Mouse (Mus musculus) R1 (cell line): ENCODE measurements around the gene Wdr25.

ENCODE experiments used
- DNase-seq: peaks from one replicate; pipeline ENCODE4 v3.0.0-alpha.2; 2018; ENCODE audit warnings: low read depth, low spot score

Gene Wdr25

DNA sequence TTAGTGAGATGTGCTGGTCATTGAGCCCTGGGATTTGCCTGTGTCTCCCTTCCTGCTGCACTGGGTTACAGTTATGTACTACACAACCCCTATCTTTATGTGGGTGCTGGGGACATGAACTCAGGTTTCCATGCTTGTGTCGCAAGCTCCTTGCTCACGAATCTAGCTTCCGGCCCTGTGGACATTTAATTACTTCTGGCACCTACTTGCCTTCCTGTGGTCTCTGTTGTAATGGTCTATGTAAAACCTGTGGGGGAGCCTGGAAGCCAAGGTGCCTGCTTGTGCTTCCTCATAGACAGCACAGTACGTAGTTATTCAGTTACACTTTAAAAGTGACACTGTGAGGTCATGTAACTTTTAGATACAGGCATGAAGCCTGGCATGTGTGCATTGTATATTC, 44.1 kb downstream of the Wdr25 start:
- no peak for DNase-seq

DNA sequence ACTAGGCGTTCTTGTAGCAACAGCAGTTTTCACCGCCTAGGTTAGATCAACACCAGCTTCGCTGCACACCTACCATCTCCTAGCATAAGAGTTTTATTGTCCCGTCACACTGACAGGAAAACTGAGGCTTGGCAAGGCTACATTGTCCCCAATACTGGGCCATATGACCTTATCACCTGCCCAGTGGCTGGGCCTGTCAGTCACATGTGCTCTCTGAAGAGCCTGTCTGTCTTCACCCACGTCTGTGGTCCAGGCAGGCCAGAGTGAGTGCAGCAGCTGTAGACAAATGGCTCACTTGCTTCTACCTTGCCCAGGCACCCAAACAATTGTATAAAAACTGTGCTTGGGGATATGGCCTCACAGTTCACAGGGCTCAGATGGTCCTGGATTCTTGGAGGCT, 45.4 kb downstream of the Wdr25 start:
- DNase-seq = no peak

DNA sequence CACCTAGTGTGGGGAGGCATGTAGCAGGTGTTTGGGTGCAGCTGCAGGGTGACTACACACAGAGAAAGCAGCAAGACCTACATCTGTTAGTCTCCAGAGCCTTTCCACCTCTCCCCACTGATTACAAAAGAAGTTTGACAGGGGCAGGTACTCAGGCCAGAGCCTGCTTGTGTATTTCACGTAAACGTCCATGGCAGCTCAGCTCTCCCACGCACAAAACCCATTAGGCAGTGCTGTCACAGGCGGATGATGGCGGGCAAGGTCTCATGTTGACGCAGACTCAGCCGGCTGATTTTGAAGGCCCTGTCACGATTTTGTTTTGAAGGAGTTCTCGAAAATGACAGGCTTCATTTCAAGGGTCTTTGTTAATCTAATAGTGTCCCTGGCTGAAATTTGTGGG, 45.9 kb downstream of the Wdr25 start:
- no peak for DNase-seq

DNA sequence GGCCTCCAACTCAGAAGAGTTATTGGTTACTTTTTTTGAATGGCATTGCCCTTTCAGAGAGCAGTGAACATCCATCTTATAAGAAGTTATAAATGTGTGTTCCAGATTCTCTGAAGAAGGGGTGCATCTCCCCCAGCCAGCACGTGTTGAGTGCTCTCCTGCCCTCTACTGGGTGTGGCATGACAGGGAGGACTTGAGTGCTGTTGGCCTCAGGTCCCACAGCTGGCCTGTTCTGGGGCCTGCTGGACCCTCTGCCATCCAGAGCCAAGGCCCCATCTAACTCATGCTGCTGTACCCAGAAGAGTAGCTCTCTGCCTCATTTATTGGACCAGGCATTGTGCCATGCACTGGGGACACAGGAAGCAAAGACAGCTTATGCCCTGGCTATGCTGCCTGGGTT, 46.8 kb downstream of the Wdr25 start:
- DNase-seq = no peak

GRCm38 (mm10) chr12:108941282-108941681, 47.9 kb downstream of the Wdr25 start:
- DNase-seq = no peak

DNA sequence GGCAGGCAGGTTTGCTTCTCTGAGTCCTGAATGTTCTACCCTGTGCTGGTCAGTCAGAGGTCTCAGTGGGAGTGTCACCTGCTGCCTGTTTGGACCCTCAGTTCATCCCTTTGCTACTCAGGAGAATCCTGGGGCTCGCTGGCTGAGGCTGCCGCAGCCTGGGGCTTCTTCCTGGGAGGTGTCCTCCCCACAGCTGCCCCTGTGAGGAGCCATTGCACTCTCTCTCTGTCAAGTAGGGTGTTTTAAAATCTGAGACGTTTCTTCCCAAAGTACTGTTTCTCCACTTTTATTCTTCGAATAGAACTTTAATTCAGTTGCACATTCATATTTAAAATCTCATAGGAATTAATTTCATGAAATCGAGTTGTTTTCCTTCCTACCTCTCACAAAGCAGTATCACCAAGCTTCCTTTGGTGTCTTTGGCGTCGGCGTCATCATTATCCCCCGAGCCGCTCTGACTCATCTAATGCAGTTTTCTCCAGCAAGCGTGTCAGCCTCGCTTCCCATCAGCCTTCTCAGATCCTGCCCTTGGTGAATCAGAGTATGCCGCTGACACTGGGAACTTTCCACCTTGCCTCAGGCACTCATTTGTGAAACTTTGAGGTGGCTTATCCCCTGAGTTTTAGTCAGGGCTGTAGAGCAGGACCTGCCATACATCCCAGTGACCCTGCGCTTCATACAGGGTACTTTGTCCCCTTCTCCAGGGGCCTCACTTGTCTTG, 48.9 kb downstream of the Wdr25 start:
- no peak for DNase-seq

DNA sequence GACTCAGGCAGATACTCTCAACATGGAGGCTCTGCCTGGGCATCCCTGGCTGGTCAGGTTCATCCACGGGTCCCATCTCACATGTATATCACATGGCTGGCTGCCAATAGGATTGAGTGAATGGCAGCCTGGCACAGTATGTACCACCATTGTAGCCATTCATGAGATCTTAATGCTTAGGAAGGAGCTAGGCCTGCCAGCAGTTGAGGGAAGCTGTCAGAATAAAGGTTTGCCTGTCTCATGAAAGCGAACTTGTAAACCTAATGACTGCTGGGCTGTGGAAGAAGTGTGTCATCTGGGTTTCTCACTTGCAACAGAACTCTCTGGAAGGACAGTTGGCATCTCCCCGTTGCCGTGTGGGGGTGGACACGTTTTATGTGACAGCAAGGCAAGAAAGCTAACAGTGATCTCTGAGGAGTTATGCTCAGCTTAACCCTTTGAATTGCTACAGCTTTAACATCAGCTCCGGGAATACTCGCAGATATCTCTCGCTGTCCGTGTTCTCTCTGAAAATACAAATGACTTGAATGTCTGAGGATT, 59.6 kb downstream of the Wdr25 start:
- no peak for DNase-seq

- peak; percentile 22 for DNase-seq
These were observed 60.4 kb downstream of the Wdr25 start for GRCm38 (mm10) chr12:108953838-108954237.

- no peak for DNase-seq
These were observed 61.0 kb downstream of the Wdr25 start for GRCm38 (mm10) chr12:108954456-108954855.

DNA sequence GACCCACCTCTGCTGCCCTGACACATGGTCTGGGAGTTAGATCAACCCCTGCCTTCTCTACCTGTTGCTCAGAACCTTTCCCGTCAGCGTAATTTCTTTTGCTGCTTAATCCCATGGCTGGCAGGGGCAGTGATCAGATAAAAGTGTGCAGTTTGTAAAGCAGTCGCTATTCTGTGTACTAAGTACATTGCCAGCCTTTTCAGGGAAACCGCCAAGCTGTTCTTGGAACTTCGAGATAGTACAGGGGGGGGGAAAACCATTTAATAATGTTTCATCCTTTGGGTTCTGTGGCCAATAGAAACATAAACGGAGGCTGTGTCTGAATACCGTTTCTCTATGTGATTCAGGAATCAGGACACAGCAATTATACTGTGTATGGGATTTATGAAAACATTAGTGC, 65.1 kb downstream of the Wdr25 start:
- no peak for DNase-seq

- peak; percentile 32 for DNase-seq
These were observed 65.7 kb downstream of the Wdr25 start for GRCm38 (mm10) chr12:108958991-108959638.

- DNase-seq = no peak
These were observed 66.3 kb downstream of the Wdr25 start for GRCm38 (mm10) chr12:108959639-108960219.

GRCm38 (mm10) chr12:108960225-108960624, 66.8 kb downstream of the Wdr25 start:
- DNase-seq = no peak

DNA sequence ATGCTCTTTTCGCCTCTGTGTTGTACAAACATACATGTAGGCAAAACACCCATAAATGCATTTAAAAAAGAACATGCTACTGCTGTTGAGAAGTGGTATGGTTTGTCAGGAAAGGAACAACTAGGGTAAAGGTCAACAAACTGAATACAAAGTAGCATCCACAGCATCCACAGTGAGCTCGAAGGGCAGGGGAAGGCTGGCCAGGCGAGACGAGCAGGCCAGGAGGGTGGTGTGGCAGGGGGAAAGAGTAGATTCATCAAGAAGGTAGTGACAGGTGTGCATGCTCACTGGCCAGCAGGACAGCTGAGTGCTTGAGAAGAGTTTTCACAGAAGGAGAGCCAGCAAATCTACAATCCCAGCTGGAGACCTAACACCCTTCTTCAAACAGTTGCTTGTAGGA, 74.2 kb downstream of the Wdr25 start:
- DNase-seq = no peak

GRCm38 (mm10) chr12:108968031-108968430, 74.6 kb downstream of the Wdr25 start:
- DNase-seq = no peak

- DNase-seq = no peak
These were observed 78.0 kb downstream of the Wdr25 start for GRCm38 (mm10) chr12:108971446-108971845.

- DNase-seq = no peak
These were observed 78.8 kb downstream of the Wdr25 start for GRCm38 (mm10) chr12:108972234-108972633.

DNA sequence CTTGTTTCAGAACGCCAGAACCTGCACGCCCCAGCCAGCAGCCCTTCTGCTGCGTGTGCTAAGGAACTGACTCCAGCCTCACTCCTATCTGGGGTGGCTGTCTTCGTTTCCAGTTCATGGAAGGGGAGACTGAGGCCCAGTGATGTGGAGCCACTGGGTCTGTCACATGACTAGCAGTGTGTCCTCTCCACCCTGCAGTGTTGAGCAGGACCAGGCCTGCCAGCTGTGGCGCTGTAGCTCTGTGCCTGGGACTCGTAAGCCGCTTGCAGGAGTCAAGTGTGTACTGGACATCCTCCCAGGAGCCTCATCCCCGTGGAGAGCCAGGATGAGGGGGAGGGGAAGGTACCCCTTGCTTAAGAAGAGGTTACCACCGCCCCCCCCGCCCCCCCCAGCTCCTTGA, 86.5 kb downstream of the Wdr25 start:
- DNase-seq = peak; percentile 34

GRCm38 (mm10) chr12:108981941-108982683, 88.7 kb downstream of the Wdr25 start:
- no peak for DNase-seq

- no peak for DNase-seq
These were observed 89.2 kb downstream of the Wdr25 start for GRCm38 (mm10) chr12:108982684-108982960.

- DNase-seq = no peak
These were observed 90.1 kb downstream of the Wdr25 start for GRCm38 (mm10) chr12:108983496-108983895.

DNA sequence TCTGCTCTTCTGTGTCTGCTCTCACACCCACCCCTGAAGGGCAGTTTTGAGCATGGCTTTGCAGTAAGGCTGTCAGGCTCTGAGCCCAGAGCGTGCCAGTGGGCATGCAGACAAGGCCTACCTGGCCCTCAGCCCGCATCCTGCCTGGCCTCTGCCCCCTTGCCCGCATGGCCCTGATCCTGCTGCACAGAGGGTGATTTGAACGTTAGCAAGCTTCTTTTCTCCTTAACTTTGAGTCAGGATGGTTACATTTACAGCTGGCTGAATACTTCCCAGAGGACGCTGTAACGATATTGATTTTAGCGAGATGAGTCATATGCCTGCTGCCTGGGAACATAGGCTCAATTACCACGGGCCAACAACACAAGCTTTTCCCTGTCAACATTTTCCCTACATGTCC, 91.0 kb downstream of the Wdr25 start:
- no peak for DNase-seq
